Comparison of ENCODE assay signal across 21 mouse cellular contexts in genomic region chr5:113456756-113457155, GRCm38 (mm10). TPM values are rescaled to one million over a fixed set of nuclear protein-coding genes. Genes with fewer than 3 reads are reported as not detected.
A peak's percentile ranks its signal among the peaks of the same experiment; 100 is the strongest.
DNase-seq lines count a peak whose midpoint lies in the region; ATAC-seq lines count a peak whose summit lies in the region.
"Had no signal": no experiment of that assay in that cellular context is flagged by ENCODE, and none has a peak within 500 bp of the region (broad histone marks: within the 10 kb centered on the region; RNA-seq: fewer than 3 reads in every experiment).

No protein-coding gene starts in this region.

- H3K4me1 ChIP-seq in hindbrain, embryonic 10.5 days (replicated peaks): peaks cover 47% of the 10 kb centered on the region
- peaks cover 12% of the 10 kb centered on the region for H3K4me1 ChIP-seq in hindbrain, embryonic 11.5 days (replicated peaks; ENCODE audit: control insufficient read depth, insufficient read depth, low read length)
- peaks cover 20% of the 10 kb centered on the region for H3K4me1 ChIP-seq in hindbrain, embryonic 16.5 days (ENCODE audit: control insufficient read depth, insufficient read depth, low read depth, low read length)
- peaks cover 32% of the 10 kb centered on the region for H3K4me1 ChIP-seq in hindbrain, embryonic 14.5 days (replicated peaks; ENCODE audit: control insufficient read depth, insufficient read depth, low read length)
- H3K4me1 ChIP-seq in midbrain, embryonic 14.5 days (ENCODE audit: control insufficient read depth, insufficient read depth, low read length): peaks cover 31% of the 10 kb centered on the region
- peaks cover 19% of the 10 kb centered on the region for H3K4me1 ChIP-seq in midbrain, embryonic 11.5 days (ENCODE audit: control insufficient read depth, insufficient read depth, low read length)

- no peak overlapping the region for H3K9ac ChIP-seq in hindbrain, embryonic 11.5 days (ENCODE audit: low read depth, low read length)
- no peak overlapping the region for H3K9ac ChIP-seq in hindbrain, embryonic 16.5 days (ENCODE audit: low read depth, low read length)
- no peak overlapping the region for H3K9ac ChIP-seq in hindbrain, embryonic 14.5 days
- H3K9ac ChIP-seq in midbrain, embryonic 14.5 days (replicated peaks; ENCODE audit: low read length): no peak overlapping the region
- H3K9ac ChIP-seq in midbrain, embryonic 11.5 days (ENCODE audit: low read length): no peak overlapping the region
- H3K9ac ChIP-seq: embryonic facial prominence, embryonic 12.5 days; forebrain, embryonic 13.5 days; forebrain, embryonic 15.5 days; forebrain, postnatal 0 days had no signal

- no peaks in the 10 kb centered on the region for H3K36me3 ChIP-seq in hindbrain, embryonic 10.5 days
- H3K36me3 ChIP-seq in hindbrain, embryonic 11.5 days (ENCODE audit: control insufficient read depth, insufficient read depth, low read length): no peaks in the 10 kb centered on the region
- H3K36me3 ChIP-seq in hindbrain, embryonic 16.5 days (ENCODE audit: control insufficient read depth, insufficient read depth, low read length): no peaks in the 10 kb centered on the region
- no peaks in the 10 kb centered on the region for H3K36me3 ChIP-seq in hindbrain, embryonic 14.5 days (replicated peaks; ENCODE audit: control insufficient read depth, insufficient read depth)
- H3K36me3 ChIP-seq in midbrain, embryonic 14.5 days (ENCODE audit: control insufficient read depth, insufficient read depth, low read length): no peaks in the 10 kb centered on the region
- H3K36me3 ChIP-seq in midbrain, embryonic 11.5 days (ENCODE audit: control insufficient read depth, insufficient read depth, low read length): no peaks in the 10 kb centered on the region
- H3K36me3 ChIP-seq: embryonic facial prominence, embryonic 10.5 days; embryonic facial prominence, embryonic 12.5 days; forebrain, embryonic 15.5 days; G1E had no signal

- H3K9me3 ChIP-seq in hindbrain, embryonic 10.5 days: 0 out of 2 replicates have a peak, but pooled peaks cover 3% of the 10 kb centered on the region
- H3K9me3 ChIP-seq in hindbrain, embryonic 11.5 days (ENCODE audit: control insufficient read depth, low read length): no peaks in the 10 kb centered on the region
- H3K9me3 ChIP-seq in hindbrain, embryonic 16.5 days (ENCODE audit: control insufficient read depth, low read length): peaks cover 2% of the 10 kb centered on the region; the same call in 1 of the 2 replicates
- H3K9me3 ChIP-seq in hindbrain, embryonic 14.5 days (ENCODE audit: control insufficient read depth, low read length): no peaks in the 10 kb centered on the region
- H3K9me3 ChIP-seq in midbrain, embryonic 14.5 days (ENCODE audit: control insufficient read depth, low read length): no peaks in the 10 kb centered on the region
- H3K9me3 ChIP-seq in midbrain, embryonic 11.5 days (ENCODE audit: control insufficient read depth, low read length): no peaks in the 10 kb centered on the region
- H3K9me3 ChIP-seq: embryonic facial prominence, embryonic 10.5 days; embryonic facial prominence, embryonic 12.5 days; forebrain, embryonic 15.5 days had no signal

- H3K27me3 ChIP-seq in hindbrain, embryonic 10.5 days (ENCODE audit: insufficient read depth, poor library complexity, severe bottlenecking): peaks cover 29% of the 10 kb centered on the region
- 0 out of 2 replicates have a peak, but pooled peaks cover 2% of the 10 kb centered on the region for H3K27me3 ChIP-seq in hindbrain, embryonic 11.5 days (ENCODE audit: control insufficient read depth, insufficient read depth, low read length)
- H3K27me3 ChIP-seq in hindbrain, embryonic 16.5 days (replicated peaks; ENCODE audit: control insufficient read depth, insufficient read depth, low read length): no peaks in the 10 kb centered on the region
- no peaks in the 10 kb centered on the region for H3K27me3 ChIP-seq in hindbrain, embryonic 14.5 days (ENCODE audit: control insufficient read depth, insufficient read depth, low read length)
- no peaks in the 10 kb centered on the region for H3K27me3 ChIP-seq in midbrain, embryonic 14.5 days (ENCODE audit: control insufficient read depth, insufficient read depth, low read length)
- H3K27me3 ChIP-seq in midbrain, embryonic 11.5 days (ENCODE audit: control insufficient read depth, insufficient read depth, low read length): no peaks in the 10 kb centered on the region; the same call in 1 of the 2 replicates
- H3K27me3 ChIP-seq: forebrain, embryonic 15.5 days had no signal

- peak overlapping the region; percentile 41; the same call in 1 of the 2 replicates for H3K27ac ChIP-seq in hindbrain, embryonic 10.5 days
- no peak overlapping the region for H3K27ac ChIP-seq in hindbrain, embryonic 11.5 days (ENCODE audit: low read depth, low read length)
- 0 out of 2 replicates have a peak overlapping the region, but pooled peaks have one; percentile 35 for H3K27ac ChIP-seq in hindbrain, embryonic 16.5 days (ENCODE audit: low read depth, low read length)
- H3K27ac ChIP-seq in hindbrain, embryonic 14.5 days: no peak overlapping the region
- H3K27ac ChIP-seq in midbrain, embryonic 14.5 days (replicated peaks; ENCODE audit: low read depth, low read length): 0 out of 2 replicates have a peak overlapping the region, but pooled peaks have one; percentile 16
- no peak overlapping the region for H3K27ac ChIP-seq in midbrain, embryonic 11.5 days (ENCODE audit: low read depth, low read length)
- H3K27ac ChIP-seq: embryonic facial prominence, embryonic 10.5 days; embryonic facial prominence, embryonic 12.5 days; forebrain, embryonic 13.5 days; forebrain, embryonic 15.5 days had no signal

- H3K4me2 ChIP-seq in hindbrain, embryonic 11.5 days (replicated peaks; ENCODE audit: low read depth, low read length): no peak overlapping the region
- H3K4me2 ChIP-seq in hindbrain, embryonic 16.5 days (ENCODE audit: low read length): no peak overlapping the region
- no peak overlapping the region for H3K4me2 ChIP-seq in hindbrain, embryonic 14.5 days (replicated peaks)
- no peak overlapping the region for H3K4me2 ChIP-seq in midbrain, embryonic 14.5 days (ENCODE audit: low read length)
- H3K4me2 ChIP-seq in midbrain, embryonic 11.5 days: no peak overlapping the region
- H3K4me2 ChIP-seq: embryonic facial prominence, embryonic 12.5 days; forebrain, embryonic 13.5 days; forebrain, embryonic 15.5 days had no signal

- 90% methylated on average over 4 of the region's 4 CpGs for WGBS in hindbrain, embryonic 10.5 days
- 87% methylated on average over 4 of the region's 4 CpGs for WGBS in hindbrain, embryonic 11.5 days
- 77% methylated on average over 4 of the region's 4 CpGs for WGBS in hindbrain, embryonic 16.5 days
- 83% methylated on average over 4 of the region's 4 CpGs for WGBS in hindbrain, embryonic 14.5 days
- 88% methylated on average over 4 of the region's 4 CpGs for WGBS in midbrain, embryonic 14.5 days
- WGBS in midbrain, embryonic 11.5 days: 89% methylated on average over 4 of the region's 4 CpGs

- ATAC-seq in hindbrain, embryonic 11.5 days (ENCODE audit: low FRiP score): no peak
- no peak for ATAC-seq in hindbrain, embryonic 16.5 days
- ATAC-seq in hindbrain, embryonic 14.5 days (ENCODE audit: low FRiP score): no peak
- ATAC-seq in midbrain, embryonic 14.5 days (ENCODE audit: low FRiP score, low TSS enrichment): no peak
- ATAC-seq in midbrain, embryonic 11.5 days (ENCODE audit: low FRiP score): no peak
- ATAC-seq: activated CD4-positive, CD25-positive, alpha-beta regulatory T cell, adult 4 months; CD4-positive, CD25-positive, alpha-beta regulatory T cell, adult 4 months; forebrain, embryonic 13.5 days; forebrain, embryonic 15.5 days; forebrain, postnatal 0 days; Patski had no signal

- peak; percentile 64 to 71 for DNase-seq in cerebellum, postnatal 10 days
- DNase-seq in cerebellum, adult 9-10 months: no peak
- DNase-seq in hindbrain, embryonic 10.5 days (ENCODE audit: low spot score): no peak
- no peak for DNase-seq in hindbrain, embryonic 11.5 days (ENCODE audit: low spot score)
- no peak for DNase-seq in hindbrain, embryonic 14.5 days (ENCODE audit: low spot score)
- no peak for DNase-seq in midbrain, embryonic 14.5 days
- no peak for DNase-seq in midbrain, embryonic 11.5 days (ENCODE audit: low spot score, missing footprints)
- DNase-seq: adrenal gland, adult 8-10 months; adrenal gland, postnatal 14 days; adrenal gland, postnatal 36 days; B cell, adult 2 months; forebrain, postnatal 0 days had no signal

- no peak overlapping the region for H3K4me3 ChIP-seq in hindbrain, embryonic 10.5 days
- H3K4me3 ChIP-seq in hindbrain, embryonic 11.5 days (ENCODE audit: low read depth, low read length): no peak overlapping the region
- no peak overlapping the region for H3K4me3 ChIP-seq in hindbrain, embryonic 16.5 days (ENCODE audit: low read length)
- H3K4me3 ChIP-seq in hindbrain, embryonic 14.5 days (replicated peaks; ENCODE audit: low read length): no peak overlapping the region
- H3K4me3 ChIP-seq in midbrain, embryonic 14.5 days (replicated peaks; ENCODE audit: low read depth, low read length): no peak overlapping the region
- H3K4me3 ChIP-seq in midbrain, embryonic 11.5 days (ENCODE audit: low read depth, low read length): no peak overlapping the region
- H3K4me3 ChIP-seq: embryonic facial prominence, embryonic 10.5 days; embryonic facial prominence, embryonic 12.5 days; forebrain, embryonic 13.5 days; forebrain, embryonic 15.5 days had no signal

RNA-seq across cellular contexts. Expression of gene Wscd2, which starts 33.4 kb away (rescaled TPM):
- polyA plus RNA-seq in hindbrain, embryonic 10.5 days (2016; fragmentation: Nextera tagmentation; extraction: Ambion mirVana): 13.1 and 14.5 TPM in 2 replicates
- 7.7 and 8.5 TPM in 2 replicates for polyA plus RNA-seq in hindbrain, embryonic 11.5 days (2014; fragmentation: Nextera tagmentation; extraction: Ambion mirVana)
- polyA plus RNA-seq in hindbrain, embryonic 16.5 days (2015; fragmentation: Nextera tagmentation; extraction: Ambion mirVana): 13.3 and 14.5 TPM in 2 replicates
- polyA plus RNA-seq in hindbrain, embryonic 14.5 days (2014; fragmentation: Nextera tagmentation; extraction: Ambion mirVana): 13.6 and 13.7 TPM in 2 replicates
- polyA plus RNA-seq in midbrain, embryonic 14.5 days (2014; fragmentation: Nextera tagmentation; extraction: Ambion mirVana): 10.7 and 12.0 TPM in 2 replicates
- 8.0 and 9.1 TPM in 2 replicates for polyA plus RNA-seq in midbrain, embryonic 11.5 days (2014; fragmentation: Nextera tagmentation; extraction: Ambion mirVana)
- polyA plus RNA-seq: G1E had no signal

Comparison
In these comparisons a context has a peak if more than half of its experiments do, and no peak if none do; other contexts are left out.
1. DNase-seq: peak in cerebellum, postnatal 10 days (2 of 2); none in cerebellum, adult 9-10 months (single experiment), hindbrain, embryonic 10.5 days (single experiment), hindbrain, embryonic 11.5 days (single experiment), hindbrain, embryonic 14.5 days (single experiment), midbrain, embryonic 14.5 days (single experiment) and midbrain, embryonic 11.5 days (single experiment).
2. H3K27ac ChIP-seq: peak in hindbrain, embryonic 10.5 days (single experiment), hindbrain, embryonic 16.5 days (single experiment) and midbrain, embryonic 14.5 days (single experiment); none in hindbrain, embryonic 11.5 days (single experiment), hindbrain, embryonic 14.5 days (single experiment) and midbrain, embryonic 11.5 days (single experiment).